Mouse (Mus musculus) heart, postnatal 0 days (tissue): ENCODE data around the gene Camk1g. TPM values are rescaled to one million over a fixed set of nuclear protein-coding genes. Genes with fewer than 3 reads are reported as not detected.

Source experiments
- ATAC-seq: fragments of 200-750 bp; cut with Nextera tagmentation; 2 replicates; pipeline ENCODE4 v1.8.0; 2017; ENCODE audit warnings: low read depth, moderate number of reproducible peaks, moderate library complexity; ENCODE audit not compliant: insufficient read depth
- DNase-seq: peaks from one replicate; pipeline ENCODE4 v3.0.0-alpha.2; 2016; ENCODE audit warnings: low spot score
- H3K27ac ChIP-seq: fragments of 300-500 bp; sonication (generic); 2 replicates; pipeline ENCODE4 v1.5.1; 2014; ENCODE audit warnings: low read depth, mild to moderate bottlenecking
- H3K27me3 ChIP-seq: fragments of 300-500 bp; sonication (generic); 2 replicates; pipeline ENCODE4 v1.6.1; 2014; ENCODE audit warnings: low read length, mixed read lengths; ENCODE audit not compliant: control insufficient read depth, insufficient read depth
- H3K36me3 ChIP-seq: fragments of 300-500 bp; sonication (generic); replicated peaks from 2 replicates; pipeline ENCODE4 v1.6.1; 2014; ENCODE audit warnings: low read length, mixed read lengths; ENCODE audit not compliant: control insufficient read depth, insufficient read depth
- H3K4me1 ChIP-seq: fragments of 300-500 bp; sonication (generic); 2 replicates; pipeline ENCODE4 v1.6.1; 2014; ENCODE audit warnings: antibody characterized with exemption; ENCODE audit not compliant: control insufficient read depth, insufficient read depth
- H3K4me2 ChIP-seq: fragments of 300-500 bp; sonication (generic); 2 replicates; pipeline ENCODE4 v1.6.1; 2014; ENCODE audit warnings: low read depth, mild to moderate bottlenecking, low read length, moderate library complexity
- H3K4me3 ChIP-seq: fragments of 300-500 bp; sonication (generic); 2 replicates; pipeline ENCODE4 v1.5.1; 2014; ENCODE audit warnings: low read depth, low read length
- H3K9ac ChIP-seq: fragments of 300-500 bp; sonication (generic); replicated peaks from 2 replicates; pipeline ENCODE4 v1.6.1; 2014; ENCODE audit warnings: low read depth, low read length, mixed read lengths
- H3K9me3 ChIP-seq: fragments of 300-500 bp; sonication (generic); replicated peaks from 2 replicates; pipeline ENCODE4 v1.6.1; 2016; ENCODE audit warnings: low read length; ENCODE audit not compliant: control insufficient read depth
- CTCF ChIP-seq: IDR thresholded peaks from 2 replicates; pipeline ENCODE4 v1.5.1; 2016; ENCODE audit warnings: antibody characterized with exemption, control low read depth, low read depth
- EP300 ChIP-seq: IDR thresholded peaks from 2 replicates; pipeline ENCODE4 v1.6.1; 2016; ENCODE audit warnings: antibody characterized with exemption, low read depth
- WGBS: fragments of 180-500 bp; shearing (Covaris S2); extraction: QIAGEN DNeasy Blood & Tissue Kit; methylation state at CpG from one replicate; pipeline ENCODE4 v1.1.7; 2014; 5-methylcytosine and 5-hydroxymethylcytosine counted together
- polyA plus RNA-seq: library from polyadenylated mRNA; unstranded; fragments of >200 nt; fragmentation: Nextera tagmentation; extraction: Ambion mirVana; gene quantifications from 2 replicates; pipeline ENCODE4 v1.2.1, GENCODE M21; 2015
- total RNA-seq: library from RNA; depleted of rRNA; stranded (reverse); fragments of >200 nt; gene quantifications from 2 replicates; pipeline ENCODE4 v1.2.3, GENCODE M21; 2014; ENCODE audit warnings: low replicate concordance

Camk1g gene
- total and polyA plus RNA-seq, 2 experiments from 2014 or later, result 9.7 to 14.3 TPM

GRCm38 (mm10) chr1:193337787-193338310 lies 32.2 kb downstream of the Camk1g start:
- no peak overlapping the region for H3K9ac ChIP-seq
- ATAC-seq (no peak), DNase-seq (no peak)
- peak overlapping the region; percentile 95 for H3K27ac ChIP-seq
- no peak overlapping the region for H3K4me2 ChIP-seq
- H3K4me3 ChIP-seq, result no peak overlapping the region
- H3K27me3 ChIP-seq, result no peaks in the 10 kb centered on the region
- peaks cover 49% of the 10 kb centered on the region for H3K4me1 ChIP-seq
- TF ChIP-seq CTCF (no peak), EP300 (no peak)
- no peaks in the 10 kb centered on the region for H3K9me3 ChIP-seq
- no peaks in the 10 kb centered on the region for H3K36me3 ChIP-seq
- WGBS, result 42% methylated on average over 4 of the region's 4 CpGs

GRCm38 (mm10) chr1:193337018-193337321 lies 33.1 kb downstream of the Camk1g start:
- Histone ChIP-seq H3K4me1 (peaks cover 53% of the 10 kb centered on the region), H3K27ac (peak overlapping the region; percentile 95), H3K27me3 (no peaks in the 10 kb centered on the region), H3K4me2 (no peak overlapping the region), H3K36me3 (no peaks in the 10 kb centered on the region), H3K4me3 (no peak overlapping the region), H3K9ac (no peak overlapping the region), H3K9me3 (no peaks in the 10 kb centered on the region)
- no peak for DNase-seq
- WGBS, result 69% methylated on average over 9 of the region's 9 CpGs
- no peak for TF ChIP-seq CTCF
- TF ChIP-seq EP300, result no peak
- no peak for ATAC-seq

GRCm38 (mm10) chr1:193336122-193337017 lies 33.7 kb downstream of the Camk1g start:
- 43% methylated on average over 7 of the region's 7 CpGs for WGBS
- Histone ChIP-seq H3K27ac (peak overlapping the region; percentile 95), H3K4me3 (no peak overlapping the region), H3K27me3 (no peaks in the 10 kb centered on the region), H3K36me3 (no peaks in the 10 kb centered on the region), H3K4me2 (no peak overlapping the region), H3K4me1 (peaks cover 56% of the 10 kb centered on the region), H3K9me3 (no peaks in the 10 kb centered on the region), H3K9ac (no peak overlapping the region)
- ATAC-seq, result peak; percentile 75
- TF ChIP-seq EP300 (peak; percentile 78), CTCF (no peak)
- peak; percentile 84 for DNase-seq

- no peak for TF ChIP-seq EP300
- TF ChIP-seq CTCF, result no peak
- peak overlapping the region; percentile 95 for H3K27ac ChIP-seq
Observed at GRCm38 (mm10) chr1:193334546-193334945, 35.6 kb downstream of the Camk1g start.

GRCm38 (mm10) chr1:193333776-193334175 lies 36.3 kb downstream of the Camk1g start:
- Histone ChIP-seq H3K4me3 (no peak overlapping the region), H3K9ac (no peak overlapping the region), H3K9me3 (no peaks in the 10 kb centered on the region), H3K36me3 (no peaks in the 10 kb centered on the region), H3K4me1 (peaks cover 65% of the 10 kb centered on the region), H3K27me3 (no peaks in the 10 kb centered on the region), H3K27ac (peak overlapping the region; percentile 95), H3K4me2 (no peak overlapping the region)
- 58% methylated on average over 3 of the region's 3 CpGs for WGBS
- no peak for TF ChIP-seq EP300
- TF ChIP-seq CTCF, result no peak
- ATAC-seq (no peak), DNase-seq (no peak)

More at GRCm38 (mm10) chr1:193334546-193334945, 35.6 kb downstream of the Camk1g start:
- Histone ChIP-seq H3K27me3 (no peaks in the 10 kb centered on the region), H3K36me3 (no peaks in the 10 kb centered on the region), H3K9me3 (no peaks in the 10 kb centered on the region), H3K4me1 (peaks cover 65% of the 10 kb centered on the region), H3K4me3 (no peak overlapping the region), H3K9ac (no peak overlapping the region), H3K4me2 (no peak overlapping the region)
- DNase-seq (peak; percentile 58), ATAC-seq (peak; percentile 7; the same call in 1 of the 2 replicates)
- WGBS, result 56% methylated on average over 6 of the region's 6 CpGs
